Mouse (Mus musculus): ENCODE data around the gene Muc15. TPM values are rescaled to one million over a fixed set of nuclear protein-coding genes. Genes with fewer than 3 reads are reported as not detected.
A peak's percentile ranks its signal among the peaks of the same experiment; 100 is the strongest.

Gene Muc15
- 0.04 and 0.18 TPM in 2 replicates for polyA plus RNA-seq (2012; rRNA removed)

- TF ChIP-seq CTCF (IDR thresholded peaks at IDR 0.05; ENCODE audit: borderline replicate concordance, extremely low read depth, insufficient read depth, insufficient read length) (no peak), POLR2A (IDR thresholded peaks at IDR 0.05; ENCODE audit: borderline replicate concordance, extremely low read depth, insufficient read depth, insufficient read length, poor library complexity, severe bottlenecking) (no peak)
Measured at GRCm38 (mm10) chr2:110721290-110721753, at the start of gene Muc15. TSS of gene Muc15 (plus strand) at chr2:110721340.

GRCm38 (mm10) chr2:110709436-110709835 lies 11.7 kb upstream of the Muc15 start:
- TF ChIP-seq POLR2A (IDR thresholded peaks at IDR 0.05; ENCODE audit: borderline replicate concordance, extremely low read depth, insufficient read depth, insufficient read length, poor library complexity, severe bottlenecking), result no peak
- no peak for TF ChIP-seq CTCF (IDR thresholded peaks at IDR 0.05; ENCODE audit: borderline replicate concordance, extremely low read depth, insufficient read depth, insufficient read length)
- DNase-seq (ENCODE audit: low read depth), result no peak

More at GRCm38 (mm10) chr2:110721290-110721753, at the start of gene Muc15:
- DNase-seq (ENCODE audit: low read depth), result no peak

- TF ChIP-seq POLR2A (IDR thresholded peaks at IDR 0.05; ENCODE audit: borderline replicate concordance, extremely low read depth, insufficient read depth, insufficient read length, poor library complexity, severe bottlenecking) (no peak), CTCF (IDR thresholded peaks at IDR 0.05; ENCODE audit: borderline replicate concordance, extremely low read depth, insufficient read depth, insufficient read length) (no peak)
- no peak for DNase-seq (ENCODE audit: low read depth)
Measured at GRCm38 (mm10) chr2:110710055-110710720, 11.0 kb upstream of the Muc15 start.

- no peak for DNase-seq (ENCODE audit: low read depth)
- TF ChIP-seq POLR2A (IDR thresholded peaks at IDR 0.05; ENCODE audit: borderline replicate concordance, extremely low read depth, insufficient read depth, insufficient read length, poor library complexity, severe bottlenecking) (no peak), CTCF (IDR thresholded peaks at IDR 0.05; ENCODE audit: borderline replicate concordance, extremely low read depth, insufficient read depth, insufficient read length) (no peak)
Measured at GRCm38 (mm10) chr2:110719051-110719450, 2.1 kb upstream of the Muc15 start.

GRCm38 (mm10) chr2:110722208-110722607 lies 1.1 kb downstream of the Muc15 start:
- DNase-seq (ENCODE audit: low read depth), result no peak
- no peak for TF ChIP-seq CTCF (IDR thresholded peaks at IDR 0.05; ENCODE audit: borderline replicate concordance, extremely low read depth, insufficient read depth, insufficient read length)
- no peak for TF ChIP-seq POLR2A (IDR thresholded peaks at IDR 0.05; ENCODE audit: borderline replicate concordance, extremely low read depth, insufficient read depth, insufficient read length, poor library complexity, severe bottlenecking)

- no peak for DNase-seq (ENCODE audit: low read depth)
- TF ChIP-seq CTCF (IDR thresholded peaks at IDR 0.05; ENCODE audit: borderline replicate concordance, extremely low read depth, insufficient read depth, insufficient read length), result no peak
- TF ChIP-seq POLR2A (IDR thresholded peaks at IDR 0.05; ENCODE audit: borderline replicate concordance, extremely low read depth, insufficient read depth, insufficient read length, poor library complexity, severe bottlenecking), result no peak
Measured at GRCm38 (mm10) chr2:110726106-110726505, 5.0 kb downstream of the Muc15 start.

GRCm38 (mm10) chr2:110737236-110737635 lies 16.1 kb downstream of the Muc15 start:
- TF ChIP-seq CTCF (IDR thresholded peaks at IDR 0.05; ENCODE audit: borderline replicate concordance, extremely low read depth, insufficient read depth, insufficient read length), result no peak
- no peak for TF ChIP-seq POLR2A (IDR thresholded peaks at IDR 0.05; ENCODE audit: borderline replicate concordance, extremely low read depth, insufficient read depth, insufficient read length, poor library complexity, severe bottlenecking)
- DNase-seq (ENCODE audit: low read depth), result no peak

GRCm38 (mm10) chr2:110737981-110738380 lies 16.8 kb downstream of the Muc15 start:
- no peak for TF ChIP-seq POLR2A (IDR thresholded peaks at IDR 0.05; ENCODE audit: borderline replicate concordance, extremely low read depth, insufficient read depth, insufficient read length, poor library complexity, severe bottlenecking)
- TF ChIP-seq CTCF (IDR thresholded peaks at IDR 0.05; ENCODE audit: borderline replicate concordance, extremely low read depth, insufficient read depth, insufficient read length), result no peak
- no peak for DNase-seq (ENCODE audit: low read depth)

GRCm38 (mm10) chr2:110739781-110740180 lies 18.6 kb downstream of the Muc15 start:
- TF ChIP-seq CTCF (IDR thresholded peaks at IDR 0.05; ENCODE audit: borderline replicate concordance, extremely low read depth, insufficient read depth, insufficient read length) (no peak), POLR2A (IDR thresholded peaks at IDR 0.05; ENCODE audit: borderline replicate concordance, extremely low read depth, insufficient read depth, insufficient read length, poor library complexity, severe bottlenecking) (no peak)
- DNase-seq (ENCODE audit: low read depth), result peak; percentile 3

GRCm38 (mm10) chr2:110740493-110740892 lies 19.4 kb downstream of the Muc15 start:
- peak; percentile 57 for DNase-seq (ENCODE audit: low read depth)
- TF ChIP-seq CTCF (IDR thresholded peaks at IDR 0.05; ENCODE audit: borderline replicate concordance, extremely low read depth, insufficient read depth, insufficient read length) (no peak), POLR2A (IDR thresholded peaks at IDR 0.05; ENCODE audit: borderline replicate concordance, extremely low read depth, insufficient read depth, insufficient read length, poor library complexity, severe bottlenecking) (no peak)

- DNase-seq (ENCODE audit: low read depth), result no peak
- TF ChIP-seq POLR2A (IDR thresholded peaks at IDR 0.05; ENCODE audit: borderline replicate concordance, extremely low read depth, insufficient read depth, insufficient read length, poor library complexity, severe bottlenecking) (no peak), CTCF (IDR thresholded peaks at IDR 0.05; ENCODE audit: borderline replicate concordance, extremely low read depth, insufficient read depth, insufficient read length) (no peak)
Measured at GRCm38 (mm10) chr2:110757556-110757955, 36.4 kb downstream of the Muc15 start.

- DNase-seq (ENCODE audit: low read depth), result peak; percentile 33
- TF ChIP-seq POLR2A (IDR thresholded peaks at IDR 0.05; ENCODE audit: borderline replicate concordance, extremely low read depth, insufficient read depth, insufficient read length, poor library complexity, severe bottlenecking) (no peak), CTCF (IDR thresholded peaks at IDR 0.05; ENCODE audit: borderline replicate concordance, extremely low read depth, insufficient read depth, insufficient read length) (no peak)
Measured at GRCm38 (mm10) chr2:110759434-110759833, 38.3 kb downstream of the Muc15 start.

Data from brain, embryonic 14.5 days (tissue).